Mouse (Mus musculus) CD4-positive, CD25-positive, alpha-beta regulatory T cell (primary cell): ENCODE results near the gene Gm4846. TPM values are rescaled to one million over a fixed set of nuclear protein-coding genes. Genes with fewer than 3 reads are reported as not detected.

Source experiments
- polyA plus RNA-seq: library from polyadenylated mRNA; unstranded; fragments of 100-300 nt; shearing (Covaris generic); gene quantifications from one replicate; pipeline ENCODE4 v1.2.1, GENCODE M21; 2017

Gene Gm4846
- polyA plus RNA-seq = not detected

DNA sequence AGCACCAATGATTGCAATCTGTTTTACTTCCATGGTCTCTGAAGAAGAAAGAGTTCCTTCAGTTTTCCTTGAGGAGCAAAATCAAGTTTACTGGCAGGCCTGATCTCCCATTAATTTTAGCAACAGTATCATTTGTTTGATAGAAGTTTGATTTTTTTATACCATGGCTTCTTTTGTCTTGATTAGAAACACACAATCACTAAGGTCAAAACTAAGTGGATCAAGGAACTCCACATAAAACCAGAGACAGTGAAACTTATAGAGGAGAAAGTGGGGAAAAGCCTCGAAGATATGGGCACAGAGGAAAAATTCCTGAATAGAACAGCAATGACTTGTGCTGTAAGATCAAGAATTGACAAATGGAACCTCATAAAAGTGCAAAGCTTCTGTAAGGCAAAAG, at the start of gene Gm4846:
Gene Gm4846 (minus strand): TSS at position 101 of the 400 bp plus-strand sequence.

Other genes starting within 250 kb of the Gm4846 start
- gene Ildr2, start 243.4 kb downstream of the Gm4846 start, polyA plus RNA-seq = not detected
- gene Tada1, start 118.5 kb downstream of the Gm4846 start, polyA plus RNA-seq = 53.3 TPM
- gene Pogk, start 87.7 kb downstream of the Gm4846 start, polyA plus RNA-seq = 5.7 TPM
- not detected for gene Gm4847, start 150.1 kb upstream of the Gm4846 start, polyA plus RNA-seq
- gene Fmo9, start 184.3 kb upstream of the Gm4846 start, polyA plus RNA-seq = not detected